Mouse (Mus musculus) kidney, adult 2 months (tissue): ENCODE measurements around the gene Gm10190.

ENCODE experiments used
- CTCF ChIP-seq: fragments of 200-500 bp; conservative IDR thresholded peaks from 2 replicates; pipeline ENCODE4 v1.5.1; 2011; ENCODE audit warnings: low read depth, mild to moderate bottlenecking, control low read depth, low read length, moderate library complexity, mixed read lengths; ENCODE audit not compliant: insufficient read depth, insufficient read length
- POLR2A ChIP-seq: fragments of 200-500 bp; IDR thresholded peaks from one replicate; pipeline ENCODE4 v1.6.1; 2011; ENCODE audit warnings: low read depth, low read length, control low read depth

GRCm38 (mm10) chr17:80326431-80326830 is 46.9 kb downstream of the Gm10190 start:
- TF ChIP-seq CTCF: no peak
- no peak for TF ChIP-seq POLR2A
